Mouse (Mus musculus) neural tube, embryonic 15.5 days (tissue): ENCODE measurements around the gene Pnkp. TPM values are rescaled to one million over a fixed set of nuclear protein-coding genes. Genes with fewer than 3 reads are reported as not detected.

ENCODE experiments used
- ATAC-seq: fragments of 200-750 bp; cut with Nextera tagmentation; 2 replicates; pipeline ENCODE4 v1.8.0; 2017; ENCODE audit warnings: mild to moderate bottlenecking, moderate TSS enrichment, moderate library complexity; ENCODE audit not compliant: low FRiP score
- H3K27ac ChIP-seq: fragments of 300-500 bp; sonication (generic); replicated peaks from 2 replicates; pipeline ENCODE4 v1.5.1; 2015; ENCODE audit warnings: mild to moderate bottlenecking, inconsistent platforms
- H3K27me3 ChIP-seq: fragments of 300-500 bp; sonication (generic); replicated peaks from 2 replicates; pipeline ENCODE4 v1.6.1; 2015; ENCODE audit warnings: inconsistent platforms
- H3K36me3 ChIP-seq: fragments of 300-500 bp; sonication (generic); 2 replicates; pipeline ENCODE4 v1.6.1; 2015; ENCODE audit warnings: inconsistent platforms
- H3K4me1 ChIP-seq: fragments of 300-500 bp; sonication (generic); 2 replicates; pipeline ENCODE4 v1.6.1; 2015; ENCODE audit warnings: inconsistent platforms
- H3K4me2 ChIP-seq: fragments of 300-500 bp; sonication (generic); 2 replicates; pipeline ENCODE4 v1.6.1; 2015; ENCODE audit warnings: inconsistent platforms, mild to moderate bottlenecking, moderate library complexity
- H3K4me3 ChIP-seq: fragments of 300-500 bp; sonication (generic); replicated peaks from 2 replicates; pipeline ENCODE4 v1.5.1; 2015; ENCODE audit warnings: mild to moderate bottlenecking, inconsistent platforms
- H3K9ac ChIP-seq: fragments of 300-500 bp; sonication (generic); replicated peaks from 2 replicates; pipeline ENCODE4 v1.6.1; 2015; ENCODE audit warnings: mild to moderate bottlenecking, inconsistent platforms
- H3K9me3 ChIP-seq: fragments of 300-500 bp; sonication (generic); replicated peaks from 2 replicates; pipeline ENCODE4 v1.6.1; 2016; ENCODE audit warnings: inconsistent platforms
- WGBS: fragments of 180-500 bp; shearing (Covaris S2); methylation state at CpG from one replicate; pipeline ENCODE4 v1.1.7; 2015; ENCODE audit warnings: mixed read lengths; 5-methylcytosine and 5-hydroxymethylcytosine counted together
- polyA plus RNA-seq: library from polyadenylated mRNA; unstranded; fragments of >200 nt; fragmentation: Nextera tagmentation; extraction: Ambion mirVana; gene quantifications from 2 replicates; pipeline ENCODE4 v1.2.1, GENCODE M21; 2015

The Pnkp gene
- polyA plus RNA-seq, 1 experiment from 2014 or later: 29.2 TPM

DNA sequence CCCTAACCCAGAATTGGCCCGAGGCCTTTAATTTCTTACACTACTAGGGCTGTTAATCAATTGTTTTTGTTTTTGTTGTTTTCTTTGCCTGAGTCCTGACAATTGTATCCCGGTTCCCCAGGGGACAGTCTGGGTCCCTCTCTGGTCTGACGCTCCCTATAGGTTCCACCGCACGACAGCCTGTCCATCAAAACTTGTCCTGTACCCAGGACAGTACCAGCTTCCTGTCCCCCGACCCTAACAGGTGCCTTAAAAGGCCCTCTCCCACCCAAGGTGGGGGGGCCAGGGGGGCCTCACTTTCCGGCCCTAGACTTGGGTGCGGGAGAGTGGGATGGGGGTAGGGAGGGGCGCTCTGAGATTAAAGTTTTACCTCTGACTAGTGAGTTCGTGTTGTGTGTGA is 1.9 kb upstream of the Pnkp start:
- Histone ChIP-seq H3K4me3 (peak overlapping the region; percentile 45), H3K36me3 (peaks cover 10% of the 10 kb centered on the region; the same call in 1 of the 2 replicates), H3K4me1 (peaks cover 84% of the 10 kb centered on the region), H3K27me3 (no peaks in the 10 kb centered on the region), H3K9me3 (no peaks in the 10 kb centered on the region), H3K9ac (peak overlapping the region; percentile 58), H3K4me2 (peak overlapping the region; percentile 70), H3K27ac (peak overlapping the region; percentile 91)
- no peak for ATAC-seq
- WGBS: 32% methylated on average over 10 of the region's 10 CpGs

DNA sequence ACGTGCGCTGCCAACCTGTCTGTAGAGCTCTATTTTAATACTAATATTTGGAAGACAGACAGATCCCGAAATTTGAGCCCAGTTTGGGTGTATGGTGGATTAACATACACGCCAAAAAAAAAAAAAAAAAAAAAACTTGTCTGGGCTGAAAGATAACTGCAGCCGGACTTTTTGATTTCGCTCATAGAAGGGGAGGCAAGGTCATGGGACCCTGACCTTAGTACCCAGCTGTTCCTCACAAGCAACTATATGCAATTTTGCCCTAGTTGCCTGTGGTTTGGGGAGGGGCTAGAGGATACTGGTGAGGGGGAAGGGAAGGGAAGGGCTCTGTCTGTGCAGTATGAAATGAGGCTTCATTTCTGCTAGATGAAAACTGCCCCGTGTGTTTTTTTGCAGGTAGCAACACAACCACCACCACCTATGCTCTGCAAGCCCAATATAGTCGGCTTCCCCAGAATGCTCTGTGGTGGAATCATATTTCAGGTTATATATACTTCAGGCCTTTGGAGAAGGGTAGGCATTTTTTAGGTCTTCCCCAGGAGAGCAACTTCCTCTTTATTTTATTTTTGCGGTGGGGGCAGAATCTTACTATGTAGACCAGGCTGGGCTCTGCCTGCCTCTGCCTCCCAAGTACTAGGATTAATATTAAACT is 548 bp upstream of the Pnkp start:
- 68% methylated on average over 9 of the region's 9 CpGs for WGBS
- peaks cover 85% of the 10 kb centered on the region for H3K4me1 ChIP-seq

DNA sequence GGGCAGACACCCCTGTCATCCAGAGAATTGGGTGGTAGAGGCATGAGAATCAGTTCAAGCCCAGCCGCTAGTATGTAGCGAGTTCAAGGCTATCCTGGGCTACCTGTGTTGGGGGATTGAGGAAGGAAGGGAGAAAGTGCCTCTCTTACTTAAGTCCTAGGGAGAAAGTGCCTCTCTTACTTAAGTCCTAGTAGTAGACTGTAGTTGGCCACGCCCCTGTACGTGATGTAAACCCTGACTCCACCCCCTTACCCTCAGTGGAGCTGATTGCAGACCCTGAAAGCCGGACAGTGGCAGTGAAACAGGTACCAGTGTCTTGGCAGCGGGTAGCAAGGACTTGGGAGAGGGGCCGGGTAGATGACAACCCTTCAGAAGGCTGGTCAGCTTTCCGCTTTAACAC is 966 bp downstream of the Pnkp start:
- Histone ChIP-seq H3K9me3 (no peaks in the 10 kb centered on the region), H3K27me3 (no peaks in the 10 kb centered on the region), H3K27ac (peak overlapping the region; percentile 95), H3K36me3 (peaks cover 23% of the 10 kb centered on the region), H3K4me2 (peak overlapping the region; percentile 91), H3K4me3 (peak overlapping the region; percentile 81), H3K9ac (peak overlapping the region; percentile 93), H3K4me1 (peaks cover 73% of the 10 kb centered on the region)
- 22% methylated on average over 8 of the region's 8 CpGs for WGBS
- no peak for ATAC-seq

More for the DNA sequence above, 548 bp upstream of the Pnkp start:
- ATAC-seq: no peak
- Histone ChIP-seq H3K4me3 (peak overlapping the region; percentile 81), H3K27me3 (no peaks in the 10 kb centered on the region), H3K9ac (0 out of 2 replicates have a peak overlapping the region, but pooled peaks have one; percentile 93), H3K9me3 (no peaks in the 10 kb centered on the region), H3K27ac (peak overlapping the region; percentile 95), H3K36me3 (peaks cover 11% of the 10 kb centered on the region), H3K4me2 (peak overlapping the region; percentile 91)

GRCm38 (mm10) chr7:44859896-44860295 is 3.0 kb downstream of the Pnkp start:
- H3K4me2 ChIP-seq: no peak overlapping the region
- no peak overlapping the region for H3K27ac ChIP-seq
- H3K4me1 ChIP-seq: peaks cover 62% of the 10 kb centered on the region
- H3K36me3 ChIP-seq: peaks cover 37% of the 10 kb centered on the region
- WGBS: 90% methylated on average over 11 of the region's 11 CpGs
- H3K27me3 ChIP-seq: no peaks in the 10 kb centered on the region
- H3K9ac ChIP-seq: no peak overlapping the region
- H3K4me3 ChIP-seq: no peak overlapping the region
- no peak for ATAC-seq
- no peaks in the 10 kb centered on the region for H3K9me3 ChIP-seq

- Histone ChIP-seq H3K9ac (peak overlapping the region; percentile 20; the same call in 1 of the 2 replicates), H3K4me3 (no peak overlapping the region), H3K4me1 (peaks cover 63% of the 10 kb centered on the region), H3K27ac (peak overlapping the region; percentile 46), H3K4me2 (no peak overlapping the region), H3K9me3 (no peaks in the 10 kb centered on the region), H3K36me3 (peaks cover 40% of the 10 kb centered on the region), H3K27me3 (no peaks in the 10 kb centered on the region)
- 60% methylated on average over 22 of the region's 22 CpGs for WGBS
- ATAC-seq: no peak
Observed at GRCm38 (mm10) chr7:44860576-44861428, 3.9 kb downstream of the Pnkp start.

DNA sequence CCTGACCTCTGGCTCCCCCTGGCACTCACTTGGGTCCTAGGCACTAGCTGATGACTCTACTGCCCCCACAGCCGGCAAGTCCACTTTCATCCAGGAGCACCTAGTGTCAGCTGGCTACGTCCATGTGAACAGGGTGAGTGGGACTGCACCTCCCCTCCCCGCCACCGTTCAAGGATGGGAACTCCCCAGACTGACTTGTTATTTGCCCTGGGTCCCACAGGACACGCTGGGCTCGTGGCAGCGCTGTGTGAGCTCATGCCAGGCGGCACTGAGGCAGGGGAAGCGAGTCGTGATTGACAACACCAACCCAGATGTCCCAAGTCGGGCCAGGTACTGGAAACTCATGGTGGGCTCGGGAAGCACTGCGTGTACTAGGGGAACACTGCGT is 4.5 kb downstream of the Pnkp start:
- H3K27me3 ChIP-seq: no peaks in the 10 kb centered on the region
- no peak overlapping the region for H3K4me3 ChIP-seq
- no peaks in the 10 kb centered on the region for H3K9me3 ChIP-seq
- 76% methylated on average over 14 of the region's 14 CpGs for WGBS
- peaks cover 42% of the 10 kb centered on the region for H3K36me3 ChIP-seq
- ATAC-seq: no peak
- no peak overlapping the region for H3K4me2 ChIP-seq
- H3K9ac ChIP-seq: no peak overlapping the region
- peak overlapping the region; percentile 46 for H3K27ac ChIP-seq
- H3K4me1 ChIP-seq: peaks cover 65% of the 10 kb centered on the region

GRCm38 (mm10) chr7:44862434-44862833 is 5.5 kb downstream of the Pnkp start:
- H3K4me1 ChIP-seq: peaks cover 70% of the 10 kb centered on the region
- peaks cover 45% of the 10 kb centered on the region for H3K36me3 ChIP-seq
- WGBS: 87% methylated on average over 8 of the region's 8 CpGs

DNA sequence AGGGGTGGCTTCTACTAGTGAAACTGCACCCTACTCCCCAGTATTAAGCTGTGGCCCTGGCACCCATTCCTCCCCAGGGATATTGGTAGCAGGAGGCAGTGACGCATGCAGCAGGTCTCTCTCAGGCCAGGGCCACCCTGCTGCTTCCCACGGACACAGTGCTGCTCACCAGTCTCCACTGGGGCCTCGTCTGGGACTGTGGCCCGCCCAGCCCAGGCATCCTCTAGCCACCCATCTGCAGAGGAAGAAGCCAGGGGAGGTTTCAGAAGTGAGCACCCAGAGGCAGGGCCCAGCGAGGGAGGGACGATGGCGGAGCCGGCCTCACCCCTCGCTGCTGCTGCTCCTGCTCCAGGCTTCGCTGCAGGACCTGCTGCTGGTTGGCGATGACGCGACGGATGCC is 6.3 kb downstream of the Pnkp start:
- Histone ChIP-seq H3K4me3 (no peak overlapping the region), H3K36me3 (peaks cover 45% of the 10 kb centered on the region), H3K4me1 (peaks cover 71% of the 10 kb centered on the region), H3K9ac (no peak overlapping the region), H3K9me3 (no peaks in the 10 kb centered on the region), H3K4me2 (no peak overlapping the region), H3K27ac (no peak overlapping the region), H3K27me3 (no peaks in the 10 kb centered on the region)
- ATAC-seq: no peak
- 91% methylated on average over 14 of the region's 14 CpGs for WGBS

More at GRCm38 (mm10) chr7:44862434-44862833, 5.5 kb downstream of the Pnkp start:
- Histone ChIP-seq H3K4me2 (no peak overlapping the region), H3K27ac (no peak overlapping the region), H3K27me3 (no peaks in the 10 kb centered on the region), H3K9ac (no peak overlapping the region), H3K9me3 (no peaks in the 10 kb centered on the region), H3K4me3 (no peak overlapping the region)
- ATAC-seq: no peak

DNA sequence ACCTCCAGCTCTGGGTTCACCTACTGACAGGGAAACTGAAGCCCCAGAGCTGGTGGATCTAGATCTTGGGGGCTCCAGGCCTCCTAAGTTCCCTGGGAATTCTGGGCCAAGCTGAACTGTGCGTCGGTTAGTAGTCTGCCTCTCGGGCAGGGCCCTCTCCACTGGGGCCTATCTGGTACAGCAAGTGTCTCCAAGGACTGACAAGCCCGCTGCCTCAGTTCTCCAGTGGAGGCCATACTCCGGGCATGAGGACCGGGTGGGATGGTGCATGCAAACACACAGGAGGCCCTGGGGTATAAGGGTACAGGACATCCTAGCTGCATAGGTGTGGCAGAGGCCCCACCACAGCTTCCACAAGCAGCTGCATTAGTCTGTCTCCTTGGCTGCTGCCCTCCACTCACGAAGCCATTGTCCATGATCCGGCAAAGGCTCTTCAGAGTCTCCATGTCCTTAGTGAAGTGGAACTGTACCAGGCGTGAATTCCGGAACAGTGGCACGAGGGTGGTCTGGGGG is 7.1 kb downstream of the Pnkp start:
- Histone ChIP-seq H3K4me1 (peaks cover 70% of the 10 kb centered on the region), H3K9me3 (no peaks in the 10 kb centered on the region), H3K9ac (no peak overlapping the region), H3K4me3 (no peak overlapping the region), H3K4me2 (no peak overlapping the region), H3K36me3 (peaks cover 45% of the 10 kb centered on the region), H3K27me3 (no peaks in the 10 kb centered on the region), H3K27ac (no peak overlapping the region)
- no peak for ATAC-seq
- WGBS: 88% methylated on average over 11 of the region's 11 CpGs

- H3K27me3 ChIP-seq: no peaks in the 10 kb centered on the region
- H3K4me1 ChIP-seq: peaks cover 62% of the 10 kb centered on the region
- H3K27ac ChIP-seq: peak overlapping the region; percentile 68
- ATAC-seq: no peak
- H3K4me3 ChIP-seq: no peak overlapping the region
- H3K4me2 ChIP-seq: peak overlapping the region; percentile 80; the same call in 1 of the 2 replicates
- H3K36me3 ChIP-seq: peaks cover 45% of the 10 kb centered on the region
- no peaks in the 10 kb centered on the region for H3K9me3 ChIP-seq
- 83% methylated on average over 24 of the region's 24 CpGs for WGBS
- H3K9ac ChIP-seq: no peak overlapping the region
Observed at GRCm38 (mm10) chr7:44864595-44865542, 7.9 kb downstream of the Pnkp start.
